Mouse (Mus musculus) cerebellum, adult 18-20 months (tissue): ENCODE measurements around the gene Slit3.
A peak's percentile ranks its signal among the peaks of the same experiment; 100 is the strongest.

Source experiments
- DNase-seq, 2 experiments: peaks; one replicate each; pipeline ENCODE4 v3.0.0; 2021

Slit3 gene

DNA sequence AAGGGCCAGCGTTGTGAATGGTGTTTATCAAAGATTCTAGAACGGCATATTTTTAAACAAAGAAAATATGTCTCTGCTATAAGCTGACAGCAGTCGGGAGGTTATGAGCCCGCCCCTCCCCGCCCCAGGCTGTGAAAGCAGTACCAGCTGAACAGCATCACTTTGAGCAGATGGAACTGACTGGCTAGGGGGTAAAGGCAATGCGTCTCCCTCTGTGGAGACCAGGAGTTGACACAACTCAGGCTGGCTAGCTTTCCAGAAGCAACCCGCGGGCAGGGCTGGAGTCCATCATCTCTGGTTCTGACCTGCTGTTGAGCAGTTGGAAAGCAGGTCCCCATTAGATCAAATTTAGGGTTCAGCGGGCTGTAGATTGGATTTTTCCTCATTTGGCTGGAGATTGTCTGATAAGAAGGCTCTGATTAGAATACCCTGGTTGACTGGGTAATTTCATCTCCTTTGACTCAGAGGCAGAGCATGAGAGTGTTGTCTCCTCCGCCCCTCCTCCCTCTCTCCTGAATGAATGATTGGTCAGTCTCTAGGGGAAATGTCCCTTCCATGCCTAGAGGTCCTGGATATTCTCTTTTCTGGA, 480.7 kb downstream of the Slit3 start:
- DNase-seq, result peak; percentile 54 to 59

DNA sequence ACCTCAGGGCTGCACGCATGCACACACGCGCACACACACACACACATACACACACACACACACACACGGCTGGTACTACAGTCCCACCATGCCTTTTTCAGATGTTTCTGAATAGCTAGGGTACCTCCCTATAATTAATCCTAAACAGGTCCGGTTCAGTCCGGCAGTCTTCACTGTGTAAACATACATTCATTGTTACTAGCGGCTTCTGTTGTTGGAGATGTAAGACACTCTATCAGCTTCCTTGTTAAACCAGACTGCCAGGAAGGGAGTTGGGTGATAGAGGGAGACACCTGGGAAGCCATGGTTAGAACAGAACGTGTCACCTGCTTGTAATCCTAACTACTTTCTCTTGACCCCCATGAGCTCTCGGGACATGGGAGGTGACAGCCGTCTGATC, 481.6 kb downstream of the Slit3 start:
- no peak for DNase-seq

DNA sequence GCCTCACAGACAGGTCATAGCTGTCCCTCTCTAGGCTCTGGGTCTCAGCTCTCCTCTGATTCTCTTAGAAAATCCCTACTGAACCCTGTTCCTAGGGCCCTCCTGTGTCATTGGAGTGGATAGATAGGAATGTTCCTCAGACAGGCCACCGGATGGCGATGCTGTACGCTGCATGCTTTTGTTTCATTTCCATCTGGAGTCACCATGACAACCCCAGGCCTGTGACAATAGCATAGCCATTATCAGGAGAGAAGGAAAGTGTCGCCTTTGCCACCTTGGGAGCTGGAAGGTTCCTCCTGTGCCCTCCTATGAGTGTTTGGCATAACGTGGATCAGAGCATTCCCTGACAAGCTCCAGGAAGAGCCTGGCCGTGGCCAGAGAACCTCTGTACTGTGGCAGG, 482.9 kb downstream of the Slit3 start:
- DNase-seq, result no peak

DNA sequence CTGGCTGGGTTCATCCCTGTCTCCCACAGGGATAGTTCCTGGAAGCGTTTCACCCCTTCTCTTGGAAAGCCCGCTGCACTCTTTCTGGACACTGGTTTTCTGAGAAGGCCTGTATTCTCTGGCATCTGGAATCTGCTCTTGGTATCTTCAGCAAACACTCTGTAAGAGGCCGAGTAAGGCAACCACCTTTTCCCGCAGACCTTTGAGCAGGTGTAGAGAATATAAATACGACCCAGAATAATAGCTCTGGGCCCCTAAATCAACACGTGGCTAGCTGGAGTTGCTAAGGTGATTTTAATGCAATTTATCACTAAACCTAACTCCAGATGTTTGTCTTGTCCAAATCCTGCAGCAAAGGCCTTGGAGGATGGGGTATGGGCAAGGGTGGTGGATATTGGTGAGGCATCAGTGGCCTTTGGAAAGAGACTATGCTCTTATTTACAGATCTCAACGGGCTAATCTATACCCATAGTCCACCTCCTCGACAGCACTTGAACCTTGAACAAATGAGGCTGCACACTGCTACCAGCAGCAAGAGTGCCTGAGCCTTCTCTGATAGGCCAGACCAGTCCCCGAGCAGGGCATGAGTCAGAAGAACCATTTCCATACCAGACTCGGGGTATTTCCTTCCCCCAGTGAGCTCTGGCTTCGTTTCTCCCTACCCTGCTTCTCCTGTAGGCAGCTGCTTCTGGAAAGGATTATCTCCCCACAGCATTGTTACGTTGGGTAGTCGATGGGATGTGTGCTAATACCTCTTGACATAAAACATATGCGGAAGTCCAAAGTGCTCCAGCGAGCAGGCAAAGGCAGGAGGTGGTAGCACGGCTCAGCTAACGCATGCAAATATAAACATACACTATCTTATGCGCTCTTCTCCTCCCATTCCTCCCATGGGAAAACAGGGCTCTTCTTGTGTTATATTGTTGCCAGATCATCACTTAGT, 484.1 kb downstream of the Slit3 start:
- DNase-seq, result no peak

DNA sequence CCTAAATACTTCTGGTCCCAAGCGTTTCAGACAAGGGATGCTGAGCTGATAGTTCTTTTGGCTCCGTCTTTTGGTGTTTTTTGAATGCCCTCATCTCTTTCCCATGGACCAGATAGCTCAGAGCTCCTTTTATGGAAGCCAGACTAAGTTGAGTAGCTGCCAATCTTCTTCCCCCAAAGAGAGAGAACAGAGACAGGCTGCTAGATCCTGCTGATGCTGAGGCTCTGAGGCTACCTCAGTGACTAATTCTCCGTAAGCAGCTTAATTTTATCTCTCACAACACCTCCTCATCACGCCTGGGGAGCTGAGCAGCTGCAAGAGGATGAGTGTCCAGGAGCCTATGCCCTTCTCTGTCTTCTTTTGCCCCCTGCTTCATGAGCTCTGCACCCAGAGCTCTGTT, 486.2 kb downstream of the Slit3 start:
- no peak for DNase-seq

DNA sequence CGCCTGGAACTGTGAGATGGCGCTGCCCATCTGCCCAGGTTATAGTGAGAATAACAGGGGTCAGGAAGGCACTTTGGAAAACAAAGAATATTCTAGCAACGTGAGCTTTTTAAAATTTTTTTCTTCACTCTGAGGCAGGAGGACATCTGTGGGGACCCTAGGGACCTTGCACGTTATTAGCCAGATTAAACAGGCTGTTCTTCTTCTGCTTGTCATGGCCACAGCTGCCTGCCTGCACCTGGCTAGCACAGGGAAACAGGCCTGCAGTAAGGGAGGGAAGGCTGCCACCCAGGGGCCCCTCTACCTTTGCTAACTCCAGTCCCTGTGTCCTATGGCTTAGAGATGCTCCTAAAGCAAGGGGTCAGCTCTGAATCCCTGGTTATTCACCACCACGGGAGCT, 487.8 kb downstream of the Slit3 start:
- no peak for DNase-seq

DNA sequence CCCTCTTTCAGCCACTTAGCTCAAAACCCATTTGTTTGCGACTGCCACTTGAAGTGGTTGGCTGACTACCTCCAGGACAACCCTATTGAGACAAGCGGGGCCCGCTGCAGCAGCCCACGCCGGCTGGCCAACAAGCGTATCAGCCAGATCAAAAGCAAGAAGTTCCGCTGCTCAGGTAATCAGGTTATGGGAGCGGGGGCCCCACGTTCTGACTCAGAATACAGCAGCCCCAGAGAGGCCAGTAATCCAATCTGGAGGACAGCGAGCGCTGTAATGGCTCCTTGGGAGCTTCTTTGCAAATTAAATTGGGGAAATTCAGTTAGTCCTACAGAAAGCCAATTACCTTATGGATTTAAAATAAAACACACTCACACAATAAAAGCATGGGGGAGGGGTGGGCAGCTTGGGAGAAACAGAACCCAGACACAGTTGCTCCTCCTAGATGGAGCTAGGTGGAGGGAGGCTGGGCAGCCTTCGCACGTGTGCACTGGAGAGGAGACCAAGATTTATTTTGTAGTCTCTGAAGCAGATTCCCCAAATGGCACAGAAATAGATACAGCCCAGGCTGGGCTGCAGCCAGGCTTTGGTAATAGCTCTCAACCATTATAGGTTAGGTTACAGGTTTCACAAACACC, 491.4 kb downstream of the Slit3 start:
- no peak for DNase-seq

DNA sequence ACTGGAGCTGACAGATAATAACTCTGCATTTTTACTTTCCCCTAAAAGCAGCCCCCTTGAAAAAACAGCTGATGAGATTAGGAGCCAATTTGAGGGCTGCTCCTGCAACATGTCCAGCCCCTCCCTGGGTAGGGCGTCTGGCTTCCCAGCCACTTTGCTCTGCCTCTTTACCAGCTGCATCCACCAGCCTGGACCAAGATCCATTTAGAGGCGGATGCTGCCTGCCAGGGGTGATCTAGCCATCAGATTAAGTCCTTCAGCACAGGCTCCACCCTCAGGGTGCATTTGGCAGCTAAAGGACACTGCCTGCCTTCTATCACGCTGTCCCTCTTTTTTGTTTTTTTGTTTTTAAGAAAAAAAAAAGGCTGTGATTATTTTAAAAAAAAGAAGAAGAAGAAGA, 493.5 kb downstream of the Slit3 start:
- DNase-seq, result no peak

DNA sequence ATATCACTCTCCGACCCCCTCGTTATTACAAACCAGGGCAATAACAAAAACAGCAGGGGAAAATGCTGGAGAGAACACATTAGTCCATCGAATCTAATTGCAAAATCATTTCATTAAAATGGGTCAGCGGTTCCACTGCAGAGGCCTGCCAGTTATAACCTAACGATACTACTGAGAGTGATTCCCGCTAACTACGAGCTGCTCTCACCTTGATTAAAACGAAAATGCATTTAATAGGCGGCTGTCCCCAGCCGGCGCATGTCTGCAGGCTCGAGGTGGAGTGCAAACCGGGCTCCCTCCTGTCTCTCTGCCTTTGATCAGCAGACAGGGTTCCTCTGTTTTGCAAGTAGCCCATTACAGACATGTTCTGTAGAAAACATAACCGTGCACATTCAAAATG, 498.4 kb downstream of the Slit3 start:
- DNase-seq, result no peak

DNA sequence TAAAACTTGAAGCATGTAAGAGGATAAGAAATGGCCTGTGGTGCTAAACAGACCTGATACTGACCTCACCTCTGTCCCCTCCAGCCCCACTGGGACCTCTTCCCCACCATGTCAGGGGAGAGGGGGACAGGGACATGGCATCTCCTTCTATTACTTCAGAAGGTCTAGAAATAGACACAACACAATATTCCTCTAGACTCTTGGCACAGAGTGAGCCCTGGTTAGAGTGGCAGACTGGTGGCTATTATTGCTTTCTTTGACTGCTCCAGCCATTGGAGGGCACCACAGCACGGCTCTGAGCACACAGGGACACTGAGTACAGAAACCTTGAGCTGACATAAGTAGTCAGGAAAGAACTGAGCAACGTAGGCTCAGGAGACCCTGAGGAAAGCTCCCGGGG, 501.7 kb downstream of the Slit3 start:
- no peak for DNase-seq

DNA sequence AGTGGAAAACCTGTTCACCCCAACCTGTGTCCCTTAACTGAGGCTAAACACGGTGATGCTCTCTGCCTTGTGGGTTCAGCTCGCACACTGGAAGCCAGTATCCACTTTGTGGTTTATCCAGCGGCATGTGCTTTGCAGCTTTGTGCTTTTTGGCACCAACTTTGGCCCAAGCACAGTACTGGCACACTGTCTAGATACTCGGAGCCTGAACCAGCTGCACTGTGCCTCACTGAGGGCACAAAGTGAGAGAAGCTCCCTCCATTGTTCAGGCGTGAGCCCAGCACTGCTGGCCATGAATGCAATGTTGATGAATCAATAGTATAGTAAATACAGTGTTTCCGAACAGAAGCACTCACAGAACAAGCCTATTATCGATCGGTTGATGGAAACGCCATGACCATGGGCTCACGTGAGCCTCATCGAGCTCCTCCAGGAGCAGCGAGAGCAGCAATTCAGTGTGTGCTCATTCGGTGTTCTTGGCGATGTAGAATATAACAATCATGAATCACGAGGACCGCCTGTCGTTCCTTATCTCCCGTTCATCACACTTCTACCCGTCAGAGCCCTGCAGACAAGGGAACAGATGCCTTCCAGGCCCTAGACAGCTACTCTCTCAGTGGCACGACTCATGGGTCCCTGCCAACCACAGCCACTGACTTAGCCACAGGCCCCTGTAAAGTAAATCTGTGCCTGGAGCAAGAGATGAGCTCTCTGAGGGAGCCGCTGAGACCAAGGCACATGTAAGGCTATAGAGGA, 503.7 kb downstream of the Slit3 start:
- DNase-seq, result peak; percentile 23 to 32

DNA sequence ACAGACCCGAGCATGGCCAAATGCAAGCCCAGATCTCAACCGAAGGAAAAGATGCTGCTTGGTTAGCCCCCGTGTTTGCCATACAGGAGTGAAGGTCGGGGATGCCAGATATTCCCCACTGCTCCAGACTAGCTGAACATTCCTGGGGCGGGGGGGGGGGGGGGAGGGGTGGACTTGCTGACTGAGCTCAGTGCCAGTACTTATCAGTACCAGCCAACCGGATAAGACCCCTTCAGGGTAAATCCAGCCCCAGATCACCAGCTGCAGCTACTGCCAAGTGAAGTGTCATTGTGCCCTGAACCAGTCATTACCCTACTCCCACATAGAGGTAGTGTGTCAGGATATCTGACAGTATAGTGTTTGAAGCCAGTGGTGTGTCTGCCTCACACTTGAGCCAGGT, 504.6 kb downstream of the Slit3 start:
- no peak for DNase-seq

DNA sequence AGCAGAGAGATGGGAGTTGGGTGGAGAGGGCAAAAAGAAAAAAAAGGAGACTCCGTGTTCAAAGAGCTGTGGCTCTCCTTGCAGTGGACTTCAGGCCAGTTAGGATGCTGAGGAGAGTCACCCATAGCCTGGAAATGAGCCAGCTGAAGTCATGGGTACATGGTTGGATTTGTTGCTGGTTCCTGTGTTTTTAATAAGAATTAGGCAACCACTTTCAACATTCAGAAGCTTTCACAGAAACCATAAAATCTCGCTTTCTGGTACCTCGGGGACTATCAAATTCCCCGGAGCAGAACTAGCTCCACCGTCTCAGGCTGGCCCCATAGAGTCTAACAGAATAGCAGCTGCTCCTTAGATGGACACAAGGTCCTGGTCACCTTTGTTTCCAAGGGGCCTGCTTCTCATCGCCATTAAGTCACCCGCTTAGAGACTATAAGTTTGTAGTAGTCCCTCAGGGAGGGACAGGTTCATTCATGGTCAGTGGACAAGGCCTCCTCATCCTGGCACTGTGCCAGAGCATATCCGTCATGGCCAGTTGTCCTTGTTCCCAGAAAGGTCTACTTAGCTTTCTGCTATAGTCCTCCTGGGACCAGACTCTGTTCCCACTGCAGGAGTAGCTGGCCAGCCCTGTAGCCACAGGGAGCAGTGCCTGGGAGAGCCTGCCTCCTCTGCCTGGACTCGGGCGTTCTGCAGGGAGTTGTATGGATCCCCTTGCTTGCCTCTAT, 505.3 kb downstream of the Slit3 start:
- peak; percentile 20 to 26 for DNase-seq

DNA sequence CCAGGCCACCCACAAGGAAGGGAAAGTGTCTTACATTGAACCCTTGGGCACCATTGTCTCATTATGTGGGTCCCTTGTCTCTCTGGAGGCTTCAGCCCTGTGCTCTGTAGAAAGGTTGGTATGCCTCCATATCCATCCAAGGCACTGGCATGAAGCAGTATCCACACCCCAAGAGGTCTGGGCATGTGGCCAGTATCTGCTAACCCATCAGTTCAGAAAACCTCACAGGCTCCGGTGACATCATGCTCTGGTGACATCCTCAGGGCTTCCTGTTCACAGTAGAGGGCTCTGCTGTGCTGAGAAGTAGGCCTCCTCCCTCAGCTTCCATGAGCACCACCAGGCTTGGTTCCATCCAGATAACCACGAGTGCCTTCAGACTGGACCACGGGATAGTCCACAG, 506.8 kb downstream of the Slit3 start:
- peak; percentile 58 to 64 for DNase-seq

DNA sequence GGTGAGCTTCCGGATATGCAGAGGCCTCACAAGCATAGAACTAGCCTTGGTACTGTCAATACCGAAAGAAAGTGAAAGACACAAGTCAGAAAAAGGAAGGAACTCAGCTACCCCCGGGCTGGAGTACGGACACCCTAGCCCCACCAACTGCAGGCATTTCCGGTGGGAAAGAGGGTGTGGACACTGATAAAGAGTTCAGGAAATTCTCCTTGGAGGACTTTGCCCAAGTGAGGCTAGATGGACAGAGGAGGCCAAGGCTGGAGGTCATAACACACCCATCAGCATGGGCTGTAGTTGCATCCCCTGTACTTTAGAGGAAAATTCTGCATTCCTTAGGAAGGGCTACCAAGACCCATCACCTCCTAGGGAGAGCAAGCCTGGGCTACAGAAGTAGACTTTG, 511.2 kb downstream of the Slit3 start:
- no peak for DNase-seq

DNA sequence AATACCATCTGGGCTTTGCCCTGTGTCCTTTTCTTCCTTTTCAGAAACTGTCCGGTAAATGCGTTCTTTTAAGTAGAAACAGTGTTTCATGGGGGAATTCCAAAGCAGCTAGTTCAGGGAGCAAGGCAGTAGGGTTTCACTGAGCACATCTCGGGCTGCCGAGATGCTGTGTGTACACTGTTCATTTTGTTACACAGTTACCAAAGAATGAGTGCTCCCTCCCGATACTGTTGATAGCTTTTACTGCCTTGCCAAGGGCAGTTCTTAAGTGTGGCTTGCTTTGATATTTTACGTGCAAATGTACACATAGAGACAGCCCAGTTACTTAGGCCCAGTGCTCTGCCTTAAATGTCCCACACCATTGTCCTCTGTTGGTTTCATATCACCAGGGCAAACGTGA, 516.1 kb downstream of the Slit3 start:
- DNase-seq, result no peak

DNA sequence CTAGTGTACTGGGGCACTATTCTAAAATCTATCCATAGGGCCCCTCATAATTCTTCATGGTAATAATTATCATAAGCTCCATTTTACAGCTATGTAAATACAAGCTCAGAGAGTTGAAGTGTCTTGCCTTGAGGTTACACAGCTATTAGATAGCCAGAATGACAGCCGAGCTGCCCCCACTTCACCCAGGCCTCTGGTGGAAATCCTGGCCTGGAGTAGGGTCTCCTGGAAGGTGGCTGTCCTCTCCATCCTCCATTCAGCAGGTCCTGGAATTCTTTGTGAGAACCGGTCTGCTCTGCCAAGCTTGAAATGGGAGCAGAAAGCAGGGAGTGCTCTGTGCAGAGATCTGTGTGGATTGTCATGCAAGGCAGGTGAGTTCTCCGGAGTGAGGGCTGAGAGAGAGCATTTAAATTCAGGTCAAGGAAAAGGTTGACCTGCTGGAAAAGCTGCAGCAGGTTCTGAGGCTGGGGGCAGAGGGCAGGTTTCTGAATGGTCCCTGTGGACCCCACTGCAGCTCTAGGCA, 517.9 kb downstream of the Slit3 start:
- no peak for DNase-seq

DNA sequence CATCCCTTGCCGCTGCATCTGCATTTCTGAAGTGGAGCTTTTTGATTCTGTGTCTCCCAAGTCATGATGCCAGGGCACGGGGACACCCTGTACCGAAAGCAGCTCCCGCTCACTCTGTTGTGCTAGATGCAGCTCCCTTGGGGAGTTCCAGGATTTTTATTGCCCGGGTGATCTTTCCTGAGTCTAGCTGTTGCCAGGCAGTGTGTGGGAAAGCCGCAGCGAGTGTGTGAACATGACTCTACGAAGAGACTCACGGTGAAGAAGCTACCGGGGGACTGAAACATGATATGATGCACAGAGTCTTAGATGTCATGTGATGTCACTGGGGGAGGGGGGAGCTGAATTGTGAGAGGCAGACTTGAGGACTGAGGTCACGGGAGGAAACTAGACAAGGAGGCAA, 518.4 kb downstream of the Slit3 start:
- no peak for DNase-seq

DNA sequence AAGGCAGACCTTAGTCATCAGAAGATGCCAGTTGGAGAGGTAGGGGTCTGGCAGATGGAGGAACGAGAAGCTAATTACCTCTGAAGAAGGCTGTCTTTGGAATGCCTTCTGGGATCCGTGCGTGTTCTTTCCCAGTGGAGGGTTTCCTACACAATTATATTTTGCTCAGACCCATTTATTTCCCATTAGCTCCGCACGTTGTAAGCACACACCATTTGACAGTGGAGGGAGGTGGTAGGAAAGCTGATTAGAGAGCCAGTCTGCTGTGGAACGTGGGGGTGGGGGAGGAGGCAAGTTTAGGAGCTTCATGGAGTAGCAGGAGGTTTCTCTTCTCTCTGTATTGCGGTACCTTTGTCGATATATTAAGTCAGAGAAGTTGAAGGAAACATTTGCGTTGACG, 530.3 kb downstream of the Slit3 start:
- no peak for DNase-seq

DNA sequence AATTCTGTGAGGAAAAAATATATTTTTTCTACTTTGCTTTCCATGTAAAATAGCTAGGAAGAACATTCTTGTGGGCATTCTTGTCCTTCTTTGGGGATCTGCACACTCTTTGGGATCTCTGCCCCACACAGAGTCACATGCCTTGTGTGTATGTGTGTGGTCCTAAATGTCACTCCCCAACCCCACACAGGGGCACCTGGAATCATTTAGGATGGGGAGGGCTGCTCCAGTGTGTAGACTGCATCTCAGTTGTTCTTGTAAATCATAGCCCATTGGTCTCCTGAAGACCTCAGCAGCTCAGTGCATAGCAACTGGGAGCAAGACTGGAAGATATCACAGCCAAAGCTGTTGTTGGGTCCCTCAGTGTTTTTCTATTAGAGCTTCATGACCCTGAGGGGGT, 534.8 kb downstream of the Slit3 start:
- DNase-seq, result no peak

DNA sequence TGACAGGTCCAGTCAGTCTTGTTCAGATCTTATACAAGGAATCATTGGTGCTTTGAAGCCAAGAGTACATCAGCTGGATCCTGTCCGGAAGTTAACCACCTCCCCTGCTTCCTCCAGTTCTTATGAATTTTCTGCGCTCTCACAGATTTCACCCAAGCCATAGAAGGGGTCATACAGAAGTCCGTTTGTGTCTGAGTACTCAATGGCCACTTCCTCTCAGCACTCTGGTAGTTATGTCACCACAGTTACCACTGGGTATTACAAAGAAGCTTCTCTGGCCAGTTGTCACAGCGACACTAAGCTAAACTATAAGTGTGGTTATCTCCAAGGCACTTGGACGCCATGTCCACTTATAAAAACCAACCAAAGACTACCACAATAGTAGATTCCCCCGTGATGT, 536.6 kb downstream of the Slit3 start:
- DNase-seq, result no peak

DNA sequence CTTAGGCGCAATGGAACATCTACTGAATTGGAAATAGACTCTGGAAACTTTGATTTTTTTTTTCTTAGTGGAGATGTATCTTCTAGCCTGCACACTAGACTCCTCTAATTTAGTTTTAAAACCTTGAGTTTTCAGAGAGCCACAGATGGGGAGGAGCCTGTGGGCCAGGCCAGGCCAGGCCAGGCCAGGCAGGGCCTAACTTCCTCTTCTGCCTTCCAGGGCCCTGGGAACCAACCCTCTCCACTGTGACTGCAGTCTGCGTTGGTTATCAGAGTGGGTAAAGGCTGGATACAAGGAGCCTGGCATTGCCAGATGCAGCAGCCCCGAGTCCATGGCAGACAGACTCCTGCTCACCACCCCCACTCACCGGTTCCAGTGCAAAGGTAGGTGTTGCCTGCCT, 539.9 kb downstream of the Slit3 start:
- no peak for DNase-seq
